Mouse (Mus musculus) embryonic fibroblast, embryonic 13.5 days (primary cell): ENCODE measurements around the gene Slc8a1.

Source experiments
- CTCF ChIP-seq: IDR thresholded peaks from 2 replicates; pipeline ENCODE4 v1.5.1; 2011; ENCODE audit warnings: mild to moderate bottlenecking, control low read depth, low read length, moderate library complexity, borderline replicate concordance; ENCODE audit not compliant: insufficient read depth
- POLR2A ChIP-seq: IDR thresholded peaks from 2 replicates; pipeline ENCODE4 v1.6.1; 2011; ENCODE audit warnings: low read depth, mild to moderate bottlenecking, control low read depth, low read length, moderate library complexity

DNA sequence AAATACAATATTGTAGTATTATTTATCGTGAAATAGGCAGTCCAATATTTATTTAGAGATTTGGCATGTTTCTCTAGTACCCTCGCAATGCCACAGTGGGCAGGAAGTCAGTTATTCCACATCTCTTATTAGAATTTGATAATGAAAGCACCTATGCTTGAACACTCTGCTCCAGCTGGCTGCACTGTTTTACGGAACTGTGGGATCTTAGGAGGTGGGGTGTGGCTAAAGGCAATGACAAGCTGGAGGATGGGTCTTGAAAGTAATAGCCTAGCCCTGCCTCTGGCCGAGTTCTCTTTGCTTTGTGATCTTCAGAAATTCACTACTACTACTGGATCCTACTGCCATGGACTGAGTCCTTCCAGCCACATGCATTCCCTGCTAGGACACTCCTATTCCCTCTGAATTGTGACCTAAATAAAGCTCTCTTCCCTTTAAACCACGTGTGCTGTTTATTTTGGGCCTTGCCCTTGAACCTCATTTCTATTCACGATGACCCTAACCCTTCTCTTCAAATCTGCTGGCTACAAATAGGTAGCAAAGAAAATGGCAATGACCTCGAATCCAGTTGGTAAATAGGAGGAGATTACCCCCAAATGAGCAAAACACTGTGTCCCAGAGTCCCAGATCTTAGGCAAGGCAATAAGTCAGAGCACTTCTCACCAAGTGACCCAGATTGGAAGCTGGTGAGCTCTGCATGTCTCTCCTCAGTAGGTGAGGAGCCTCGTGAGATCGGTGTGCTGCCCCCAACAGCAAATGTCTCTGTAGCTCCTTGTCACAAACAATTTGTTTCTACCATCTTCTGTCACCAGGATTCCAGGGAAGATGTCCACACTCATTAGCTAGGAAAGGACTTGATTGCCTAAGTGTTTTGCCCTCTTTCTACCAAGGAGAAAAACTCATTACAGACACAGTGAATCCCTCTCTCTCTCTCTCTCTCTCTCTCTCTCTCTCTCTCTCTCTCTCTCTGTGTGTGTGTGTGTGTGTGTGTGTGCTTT lies 199.7 kb downstream of the Slc8a1 start:
- no peak for TF ChIP-seq POLR2A
- no peak for TF ChIP-seq CTCF
